Mouse (Mus musculus) bone marrow, adult 2 months (tissue): ENCODE results near the gene Pcnx.

Source experiments
- CTCF ChIP-seq: fragments of 200-500 bp; IDR thresholded peaks from 2 replicates; pipeline ENCODE4 v1.5.1; 2011; ENCODE audit warnings: low read length, control low read depth; ENCODE audit not compliant: control insufficient read depth, insufficient read depth
- POLR2A ChIP-seq: fragments of 200-500 bp; IDR thresholded peaks from 2 replicates; pipeline ENCODE4 v1.6.1; 2011; ENCODE audit warnings: low read depth, mild to moderate bottlenecking, control low read depth, low read length, borderline replicate concordance; ENCODE audit not compliant: control insufficient read depth

- no peak for TF ChIP-seq POLR2A
- TF ChIP-seq CTCF, result no peak
Measured at GRCm38 (mm10) chr12:81992106-81992505, 132.3 kb downstream of the Pcnx start.
